Mouse (Mus musculus): Measurements from ENCODE around the gene Yy1. TPM values are rescaled to one million over a fixed set of nuclear protein-coding genes. Genes with fewer than 3 reads are reported as not detected.

The Yy1 gene
- total RNA-seq, 2 experiments from 2014 or later, result 44.6 to 79.4 TPM

- ATAC-seq (replicated peaks; ENCODE audit: poor library complexity), result 0 out of 2 replicates have a peak, but pooled peaks have one; percentile 1
These were observed 60.0 kb downstream of the Yy1 start for GRCm38 (mm10) chr12:108852822-108853221.

GRCm38 (mm10) chr12:108855081-108855480 lies 62.3 kb downstream of the Yy1 start:
- no peak for ATAC-seq (replicated peaks; ENCODE audit: poor library complexity)

GRCm38 (mm10) chr12:108856186-108856585 lies 63.4 kb downstream of the Yy1 start:
- no peak for ATAC-seq (replicated peaks; ENCODE audit: poor library complexity)

GRCm38 (mm10) chr12:108857109-108857508 lies 64.3 kb downstream of the Yy1 start:
- no peak for ATAC-seq (replicated peaks; ENCODE audit: poor library complexity)

- no peak for ATAC-seq (replicated peaks; ENCODE audit: poor library complexity)
These were observed 64.9 kb downstream of the Yy1 start for GRCm38 (mm10) chr12:108857589-108858184.

GRCm38 (mm10) chr12:108858486-108858885 lies 65.7 kb downstream of the Yy1 start:
- no peak for ATAC-seq (replicated peaks; ENCODE audit: poor library complexity)

GRCm38 (mm10) chr12:108865007-108865494 lies 72.3 kb downstream of the Yy1 start:
- no peak for ATAC-seq (replicated peaks; ENCODE audit: poor library complexity)

- peak; percentile 66 for ATAC-seq (replicated peaks; ENCODE audit: poor library complexity)
These were observed 76.8 kb downstream of the Yy1 start for GRCm38 (mm10) chr12:108869575-108869974.

Other genes starting within 250 kb of the Yy1 start
- 38.1 and 45.9 TPM in 2 replicates for gene Evl, start 238.3 kb upstream of the Yy1 start, total RNA-seq (2015)
- gene Evl, start 238.3 kb upstream of the Yy1 start, total RNA-seq (2017), result 17.0 and 38.9 TPM in 2 replicates
- 1.2 TPM in 1 of 2 replicates, not detected in the other for gene Degs2, start 90.7 kb upstream of the Yy1 start, total RNA-seq (2015)
- 0.79 and 1.1 TPM in 2 replicates for gene Degs2, start 90.7 kb upstream of the Yy1 start, total RNA-seq (2017)
- 1.3 and 1.8 TPM in 2 replicates for gene Slc25a29, start 42.9 kb downstream of the Yy1 start, total RNA-seq (2015)
- gene Slc25a29, start 42.9 kb downstream of the Yy1 start, total RNA-seq (2017), result 0.71 and 1.8 TPM in 2 replicates
- gene Slc25a47, start 43.1 kb downstream of the Yy1 start, total RNA-seq (2015), result 3.0 and 4.5 TPM in 2 replicates
- 5.1 and 5.4 TPM in 2 replicates for gene Slc25a47, start 43.1 kb downstream of the Yy1 start, total RNA-seq (2017)
- 2.1 and 3.0 TPM in 2 replicates for gene Wdr25, start 100.7 kb downstream of the Yy1 start, total RNA-seq (2015)
- 3.9 and 4.7 TPM in 2 replicates for gene Wdr25, start 100.7 kb downstream of the Yy1 start, total RNA-seq (2017)
- gene Wars, start 101.2 kb downstream of the Yy1 start, total RNA-seq (2015), result 25.1 and 32.0 TPM in 2 replicates
- 53.3 and 59.3 TPM in 2 replicates for gene Wars, start 101.2 kb downstream of the Yy1 start, total RNA-seq (2017)

Data from megakaryocyte progenitor cell, adult 5-6 weeks (primary cell).